Mouse (Mus musculus): ENCODE measurements around the gene Shisa8. TPM values are rescaled to one million over a fixed set of nuclear protein-coding genes. Genes with fewer than 3 reads are reported as not detected.

Shisa8 gene
- polyA plus RNA-seq, 1 experiment from 2014 or later, result 0.13 TPM

DNA sequence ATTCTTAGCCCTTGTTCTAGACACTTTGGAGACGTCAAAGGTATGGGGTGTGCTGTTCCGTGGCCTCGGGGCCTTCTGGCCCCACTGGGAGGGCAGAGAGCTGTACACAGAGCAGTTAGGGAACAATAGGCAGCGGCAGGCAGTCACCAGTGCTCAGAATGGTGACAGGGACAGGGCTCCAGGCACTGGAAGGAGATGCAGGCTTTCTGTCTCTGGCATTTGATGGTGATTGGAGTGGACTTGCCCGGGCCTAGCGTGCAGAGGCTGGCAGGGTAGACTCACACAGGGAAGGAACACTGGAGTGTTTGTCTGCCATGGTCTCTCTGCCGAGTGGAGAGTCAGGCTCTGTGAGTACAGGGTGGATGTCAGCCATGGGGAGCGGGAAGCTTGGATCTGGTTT, 20.0 kb downstream of the Shisa8 start:
- Histone ChIP-seq H3K36me3 (peaks cover 93% of the 10 kb centered on the region), H3K4me1 (peaks cover 18% of the 10 kb centered on the region), H3K27me3 (ENCODE audit: insufficient read depth, poor library complexity, severe bottlenecking) (no peaks in the 10 kb centered on the region), H3K9me3 (no peaks in the 10 kb centered on the region), H3K4me3 (no peak overlapping the region), H3K27ac (no peak overlapping the region)
- 68% methylated on average over 8 of the region's 8 CpGs for WGBS
- no peak for DNase-seq (ENCODE audit: low spot score)

DNA sequence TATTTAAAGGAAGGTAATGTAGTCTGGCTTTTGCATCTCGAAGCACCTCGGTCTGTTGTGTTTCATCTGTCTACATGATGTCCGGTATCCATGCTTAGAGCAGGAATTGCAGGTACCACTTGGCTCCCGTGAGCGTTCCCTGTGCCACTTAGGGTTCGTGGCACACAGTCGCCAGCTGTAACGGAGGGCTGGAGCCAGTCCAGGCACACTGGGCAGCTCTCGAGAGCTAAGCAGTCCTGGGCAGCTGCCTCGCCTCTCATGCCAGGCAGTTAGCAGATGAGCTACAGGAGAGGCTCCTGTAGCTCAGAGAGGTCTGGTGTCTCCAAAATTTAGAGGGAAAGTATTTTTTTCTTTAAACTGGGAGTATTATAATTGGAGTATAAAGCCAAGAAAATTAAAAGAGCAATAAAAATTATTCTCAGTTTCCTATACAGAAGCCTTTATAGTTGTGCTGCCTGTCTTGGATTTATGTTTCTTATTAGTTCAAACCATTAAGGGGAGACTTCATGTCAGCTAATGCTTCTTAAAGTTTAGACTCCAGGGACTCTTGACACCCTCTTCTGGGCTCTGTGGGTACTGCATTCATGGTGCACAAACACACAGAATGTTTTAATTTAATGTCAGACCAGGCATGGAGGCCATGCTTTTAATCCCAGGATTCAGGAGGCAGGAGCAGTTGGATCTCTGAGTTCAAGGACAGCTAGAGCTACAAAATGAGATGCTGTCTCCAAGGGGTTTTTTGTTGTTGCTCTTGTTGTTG, 24.0 kb downstream of the Shisa8 start:
- peaks cover 55% of the 10 kb centered on the region for H3K4me1 ChIP-seq
- peaks cover 84% of the 10 kb centered on the region for H3K36me3 ChIP-seq
- no peaks in the 10 kb centered on the region for H3K9me3 ChIP-seq
- no peak overlapping the region for H3K27ac ChIP-seq
- no peak for DNase-seq (ENCODE audit: low spot score)
- H3K27me3 ChIP-seq (ENCODE audit: insufficient read depth, poor library complexity, severe bottlenecking), result no peaks in the 10 kb centered on the region
- 94% methylated on average over 10 of the region's 10 CpGs for WGBS
- H3K4me3 ChIP-seq, result no peak overlapping the region

DNA sequence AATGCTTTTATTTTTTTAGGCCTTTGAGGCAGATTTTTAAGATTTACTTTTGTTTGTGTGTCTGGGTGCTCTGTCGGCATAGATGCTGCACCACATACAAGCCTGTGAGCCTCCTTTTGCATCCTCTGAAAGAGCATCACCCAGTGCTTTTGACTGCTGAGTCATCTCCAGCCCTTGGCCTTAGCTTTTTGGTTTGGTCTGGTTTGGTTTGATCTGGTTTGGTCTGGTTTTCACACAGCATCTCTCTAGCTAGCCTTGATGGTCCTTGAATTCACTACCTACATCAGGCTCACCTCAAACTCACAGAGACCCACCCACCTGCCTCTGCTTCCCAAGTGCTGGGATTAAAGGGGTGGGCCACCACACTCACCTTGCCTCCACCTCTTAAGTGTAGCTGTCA, 24.7 kb downstream of the Shisa8 start:
- no peak overlapping the region for H3K4me3 ChIP-seq
- no peak for DNase-seq (ENCODE audit: low spot score)
- H3K36me3 ChIP-seq, result peaks cover 84% of the 10 kb centered on the region
- H3K9me3 ChIP-seq, result no peaks in the 10 kb centered on the region
- H3K27me3 ChIP-seq (ENCODE audit: insufficient read depth, poor library complexity, severe bottlenecking), result no peaks in the 10 kb centered on the region
- 90% methylated on average over 1 of the region's 1 CpGs for WGBS
- 0 out of 2 replicates have a peak overlapping the region, but pooled peaks have one; percentile 13 for H3K27ac ChIP-seq
- peaks cover 60% of the 10 kb centered on the region for H3K4me1 ChIP-seq

DNA sequence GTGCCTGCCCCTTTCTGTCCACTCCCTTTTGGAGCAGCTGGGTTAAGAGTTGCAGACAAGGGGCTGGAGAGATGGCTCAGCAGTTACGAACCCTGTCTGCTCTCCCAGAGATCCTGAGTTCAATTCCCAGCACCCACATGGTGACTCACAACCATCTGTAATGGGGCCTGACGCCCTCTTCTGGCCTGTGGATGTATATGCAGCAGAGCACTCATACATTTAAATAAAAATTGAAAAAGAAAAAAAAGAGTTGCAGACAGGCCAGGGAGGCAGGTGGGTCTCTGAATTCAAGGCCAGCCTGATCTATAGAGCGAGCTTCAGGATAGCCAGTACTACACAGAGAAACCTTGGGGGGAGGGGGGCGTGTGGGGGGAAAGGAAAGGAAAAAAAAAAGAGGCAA, 25.2 kb downstream of the Shisa8 start:
- Histone ChIP-seq H3K27me3 (ENCODE audit: insufficient read depth, poor library complexity, severe bottlenecking) (no peaks in the 10 kb centered on the region), H3K4me3 (no peak overlapping the region), H3K4me1 (peaks cover 55% of the 10 kb centered on the region), H3K9me3 (no peaks in the 10 kb centered on the region), H3K27ac (peak overlapping the region; percentile 81), H3K36me3 (peaks cover 84% of the 10 kb centered on the region)
- 89% methylated on average over 4 of the region's 4 CpGs for WGBS
- DNase-seq (ENCODE audit: low spot score), result no peak

DNA sequence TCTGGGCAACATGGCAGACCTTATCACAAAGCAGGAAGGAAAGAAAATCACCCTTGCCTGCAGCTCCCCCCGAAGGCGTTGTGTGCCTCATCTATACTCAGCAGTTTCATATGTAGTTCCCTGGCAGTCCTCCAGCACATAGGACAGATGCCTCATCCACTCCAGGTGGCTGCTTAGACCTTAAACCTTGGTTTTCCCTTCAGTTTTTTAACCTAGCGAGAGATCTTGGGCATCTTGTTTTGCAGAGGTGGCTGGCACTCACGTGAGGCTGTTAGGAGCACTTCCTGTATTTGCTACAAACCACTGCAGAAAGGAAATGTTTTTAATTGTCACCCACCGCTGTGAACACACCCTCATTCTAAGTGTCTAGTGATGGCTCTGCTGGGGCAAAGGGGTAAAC, 25.7 kb downstream of the Shisa8 start:
- Histone ChIP-seq H3K9me3 (peaks cover 3% of the 10 kb centered on the region; the same call in 1 of the 2 replicates), H3K27ac (peak overlapping the region; percentile 81), H3K4me3 (0 out of 2 replicates have a peak overlapping the region, but pooled peaks have one; percentile 9), H3K27me3 (ENCODE audit: insufficient read depth, poor library complexity, severe bottlenecking) (no peaks in the 10 kb centered on the region), H3K4me1 (peaks cover 53% of the 10 kb centered on the region), H3K36me3 (peaks cover 84% of the 10 kb centered on the region)
- 74% methylated on average over 5 of the region's 5 CpGs for WGBS
- DNase-seq (ENCODE audit: low spot score), result no peak

DNA sequence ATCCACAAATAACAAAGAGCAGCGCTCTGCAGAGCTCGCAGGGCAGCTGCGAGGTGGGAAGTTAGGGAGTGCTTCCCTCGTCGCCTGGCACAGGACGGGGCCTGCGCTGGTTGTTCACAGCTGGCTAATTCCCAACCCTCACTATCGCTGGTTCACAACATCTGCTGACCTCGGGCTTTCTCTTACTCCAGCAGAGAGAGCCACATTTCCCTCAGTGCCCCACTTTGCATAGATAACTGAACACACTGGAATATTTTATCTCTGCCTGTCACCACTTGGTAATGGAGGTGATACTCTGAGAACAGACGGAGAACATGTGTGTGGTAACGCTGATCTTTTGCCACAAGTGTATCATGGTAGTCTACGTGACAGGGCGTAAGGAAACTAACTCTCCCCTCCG, 26.5 kb downstream of the Shisa8 start:
- peak overlapping the region; percentile 81; the same call in 1 of the 2 replicates for H3K27ac ChIP-seq
- peaks cover 54% of the 10 kb centered on the region for H3K4me1 ChIP-seq
- peaks cover 5% of the 10 kb centered on the region; the same call in 1 of the 2 replicates for H3K9me3 ChIP-seq
- peak; percentile 92 for DNase-seq (ENCODE audit: low spot score)
- peaks cover 87% of the 10 kb centered on the region for H3K36me3 ChIP-seq
- H3K27me3 ChIP-seq (ENCODE audit: insufficient read depth, poor library complexity, severe bottlenecking), result no peaks in the 10 kb centered on the region
- H3K4me3 ChIP-seq, result no peak overlapping the region
- WGBS, result 18% methylated on average over 14 of the region's 14 CpGs

DNA sequence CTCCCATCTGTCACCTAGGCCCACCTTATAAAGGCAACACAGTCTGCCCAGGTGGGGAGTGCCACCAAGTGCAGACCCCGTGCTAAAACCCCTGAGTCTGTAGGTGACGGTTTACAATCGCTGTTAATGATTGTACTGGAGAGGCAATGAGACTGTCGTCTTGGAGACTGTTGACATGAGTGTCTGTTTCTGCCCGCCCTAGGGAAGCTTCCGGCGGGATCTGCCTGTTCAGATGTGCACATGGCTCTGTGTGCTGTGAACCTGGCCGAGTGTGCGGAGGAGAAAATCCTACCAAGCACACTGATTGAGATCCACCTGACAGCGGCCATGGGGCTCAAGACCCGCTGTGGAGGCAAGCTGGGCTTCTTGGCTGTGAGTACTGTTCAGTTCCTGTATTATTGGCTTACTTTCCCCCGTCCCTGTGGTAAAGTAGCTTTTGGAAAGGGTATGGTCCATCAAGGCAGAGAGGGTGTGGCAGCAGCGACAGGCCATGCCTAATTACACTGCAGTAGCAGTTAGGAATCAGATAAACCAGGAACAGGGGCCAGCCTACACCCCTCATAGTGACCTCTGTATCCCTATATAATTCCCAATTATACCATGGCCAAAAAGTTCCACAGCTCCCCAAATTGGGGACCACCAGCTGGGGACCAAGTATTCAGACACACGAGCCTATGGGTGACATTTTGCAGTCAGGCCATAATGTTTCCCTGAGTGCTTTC, 27.4 kb downstream of the Shisa8 start:
- WGBS, result 76% methylated on average over 14 of the region's 14 CpGs

DNA sequence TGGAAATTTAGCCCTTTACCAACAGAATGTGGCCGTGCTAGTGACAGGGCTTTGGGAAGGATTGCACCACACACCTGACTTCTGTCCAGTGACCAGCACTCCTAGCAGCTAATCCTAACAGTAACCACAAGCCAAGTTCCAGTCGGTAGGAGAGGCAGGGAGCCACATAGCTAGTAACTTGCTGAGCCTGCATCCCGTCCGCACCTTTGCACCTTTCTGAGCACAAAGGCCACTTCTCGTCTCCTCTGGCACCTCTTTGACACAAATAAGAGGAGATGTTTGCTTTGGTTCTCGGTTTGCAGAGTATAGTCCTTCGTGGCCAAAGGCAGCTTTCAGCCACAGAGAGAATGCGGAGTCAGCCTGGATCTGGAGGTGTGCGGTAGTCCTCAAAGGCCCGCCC, 28.0 kb downstream of the Shisa8 start:
- H3K9me3 ChIP-seq, result peaks cover 5% of the 10 kb centered on the region; the same call in 1 of the 2 replicates
- H3K4me1 ChIP-seq, result peaks cover 55% of the 10 kb centered on the region
- peak overlapping the region; percentile 81; the same call in 1 of the 2 replicates for H3K27ac ChIP-seq
- H3K27me3 ChIP-seq (ENCODE audit: insufficient read depth, poor library complexity, severe bottlenecking), result no peaks in the 10 kb centered on the region
- H3K4me3 ChIP-seq, result no peak overlapping the region
- 79% methylated on average over 10 of the region's 10 CpGs for WGBS
- peaks cover 91% of the 10 kb centered on the region for H3K36me3 ChIP-seq
- no peak for DNase-seq (ENCODE audit: low spot score)

More for the DNA sequence above, 27.4 kb downstream of the Shisa8 start:
- Histone ChIP-seq H3K4me1 (peaks cover 59% of the 10 kb centered on the region), H3K9me3 (peaks cover 5% of the 10 kb centered on the region; the same call in 1 of the 2 replicates), H3K36me3 (peaks cover 91% of the 10 kb centered on the region), H3K4me3 (no peak overlapping the region), H3K27me3 (ENCODE audit: insufficient read depth, poor library complexity, severe bottlenecking) (no peaks in the 10 kb centered on the region), H3K27ac (peak overlapping the region; percentile 81)
- DNase-seq (ENCODE audit: low spot score), result no peak

DNA sequence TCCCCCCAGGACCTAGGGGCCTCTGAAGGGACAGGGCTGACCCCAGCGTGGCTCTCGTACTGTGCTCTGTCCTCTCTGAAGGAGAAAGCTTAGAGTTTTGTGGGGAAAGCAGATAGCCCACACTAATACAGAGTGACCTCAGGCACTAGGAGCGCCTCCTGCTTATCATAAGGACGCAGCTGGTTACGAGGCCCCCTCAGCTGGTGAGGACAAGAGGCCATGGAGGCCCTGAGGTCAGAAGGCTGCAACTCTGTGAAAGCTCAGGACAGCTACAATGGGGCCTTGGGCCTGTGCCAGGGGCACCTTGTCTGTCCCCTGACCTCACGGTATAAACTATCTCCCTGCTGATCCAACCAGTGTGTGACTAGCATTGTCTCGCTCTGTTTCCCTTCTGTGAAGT, 28.4 kb downstream of the Shisa8 start:
- Histone ChIP-seq H3K4me1 (peaks cover 51% of the 10 kb centered on the region), H3K27ac (peak overlapping the region; percentile 81)
- DNase-seq (ENCODE audit: low spot score), result peak; percentile 95

DNA sequence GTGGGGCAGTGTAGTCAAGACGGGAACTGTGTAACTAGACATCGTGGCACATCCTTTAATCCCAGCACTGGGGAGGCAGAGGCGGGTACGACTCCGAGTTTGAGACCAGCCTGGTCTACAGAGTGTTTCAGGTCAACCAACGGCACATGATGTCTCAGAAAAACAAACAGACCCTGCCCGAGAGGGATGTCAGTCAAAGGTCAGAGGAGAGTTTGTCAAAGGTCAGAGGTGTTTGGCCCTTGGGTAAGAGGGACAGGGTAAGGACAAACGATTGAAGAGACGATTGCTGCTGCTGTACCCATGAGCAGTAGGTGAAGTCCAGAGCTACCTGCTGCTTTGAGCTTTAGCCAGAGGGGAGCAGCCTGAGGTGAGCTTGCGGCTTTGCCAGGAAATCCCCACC, 29.0 kb downstream of the Shisa8 start:
- no peak for DNase-seq (ENCODE audit: low spot score)
- H3K27me3 ChIP-seq (ENCODE audit: insufficient read depth, poor library complexity, severe bottlenecking), result no peaks in the 10 kb centered on the region
- H3K4me1 ChIP-seq, result peaks cover 51% of the 10 kb centered on the region
- H3K27ac ChIP-seq, result peak overlapping the region; percentile 81
- 60% methylated on average over 10 of the region's 10 CpGs for WGBS
- peaks cover 5% of the 10 kb centered on the region; the same call in 1 of the 2 replicates for H3K9me3 ChIP-seq
- H3K4me3 ChIP-seq, result peak overlapping the region; percentile 31; the same call in 1 of the 2 replicates
- H3K36me3 ChIP-seq, result peaks cover 91% of the 10 kb centered on the region

More for the DNA sequence above, 28.4 kb downstream of the Shisa8 start:
- WGBS, result 28% methylated on average over 7 of the region's 7 CpGs
- Histone ChIP-seq H3K4me3 (0 out of 2 replicates have a peak overlapping the region, but pooled peaks have one; percentile 31), H3K36me3 (peaks cover 91% of the 10 kb centered on the region), H3K27me3 (ENCODE audit: insufficient read depth, poor library complexity, severe bottlenecking) (no peaks in the 10 kb centered on the region), H3K9me3 (peaks cover 5% of the 10 kb centered on the region; the same call in 1 of the 2 replicates)

DNA sequence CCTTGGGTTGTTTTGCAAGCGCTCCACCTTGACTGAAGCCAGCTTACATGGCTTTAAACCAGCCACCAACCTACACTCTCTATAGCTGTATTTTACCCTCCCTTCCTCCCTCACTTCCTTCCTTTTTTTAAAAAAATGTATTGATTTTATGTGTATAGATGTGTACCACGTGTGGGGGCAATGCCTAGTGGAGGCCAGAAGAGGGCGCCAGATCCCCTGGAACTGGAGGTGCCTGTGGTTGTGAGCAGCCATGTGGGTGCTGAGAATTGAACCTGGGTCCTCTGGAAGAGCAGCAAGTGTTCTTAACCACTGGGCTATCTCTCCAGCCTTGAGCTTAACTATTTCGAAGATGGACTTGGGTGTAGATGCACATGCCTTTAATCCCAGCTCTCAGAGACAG, 30.3 kb downstream of the Shisa8 start:
- Histone ChIP-seq H3K4me3 (no peak overlapping the region), H3K9me3 (peaks cover 5% of the 10 kb centered on the region; the same call in 1 of the 2 replicates), H3K27ac (no peak overlapping the region), H3K27me3 (ENCODE audit: insufficient read depth, poor library complexity, severe bottlenecking) (no peaks in the 10 kb centered on the region), H3K36me3 (peaks cover 91% of the 10 kb centered on the region), H3K4me1 (peaks cover 50% of the 10 kb centered on the region)
- DNase-seq (ENCODE audit: low spot score), result no peak
- 97% methylated on average over 4 of the region's 4 CpGs for WGBS

DNA sequence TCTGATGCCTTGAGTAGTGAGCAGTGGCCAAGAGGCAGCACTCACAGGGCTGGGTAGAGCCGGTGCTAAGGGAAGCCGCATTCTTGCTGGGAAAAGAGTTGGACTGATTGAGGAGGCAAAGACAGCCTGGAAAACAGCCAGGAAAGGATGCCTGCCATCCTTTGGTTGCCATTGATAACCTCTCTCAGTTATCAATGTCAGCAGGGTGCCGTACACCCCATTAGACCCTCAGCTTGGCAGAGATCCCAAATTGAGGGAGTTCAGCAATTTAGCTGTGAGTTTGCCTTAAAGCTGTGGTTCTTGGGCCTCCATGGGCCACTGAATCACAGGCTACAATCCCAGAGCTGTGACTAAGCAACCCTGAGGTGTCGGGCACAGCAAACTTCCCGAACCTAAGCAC, 31.5 kb downstream of the Shisa8 start:
- no peak for DNase-seq (ENCODE audit: low spot score)
- Histone ChIP-seq H3K27ac (0 out of 2 replicates have a peak overlapping the region, but pooled peaks have one; percentile 12), H3K36me3 (peaks cover 95% of the 10 kb centered on the region), H3K27me3 (ENCODE audit: insufficient read depth, poor library complexity, severe bottlenecking) (no peaks in the 10 kb centered on the region), H3K9me3 (peaks cover 5% of the 10 kb centered on the region; the same call in 1 of the 2 replicates), H3K4me1 (peaks cover 39% of the 10 kb centered on the region), H3K4me3 (no peak overlapping the region)
- WGBS, result 52% methylated on average over 5 of the region's 5 CpGs
